Mouse (Mus musculus) regulatory T cell (primary cell): Measurements from ENCODE around the gene Ddrgk1.
"Not testable (repeated sequence)": the region's sequence is repeated elsewhere in the genome, so short reads cannot be mapped to it uniquely, and the experiment has no call there.

Experiments
- in situ Hi-C: fragments of 300-600 bp; cut with MboI, MseI; formaldehyde crosslinking; loops from one replicate; pipeline ENCODE4 v1.15.1; 2025; ENCODE audit warnings: high pct_unique_total_duplicates

Ddrgk1 gene

GRCm38 (mm10) chr2:130653303-130653702, 11.2 kb downstream of the Ddrgk1 start:
- in situ Hi-C loops: no loop called here

GRCm38 (mm10) chr2:130649028-130649427, 15.4 kb downstream of the Ddrgk1 start:
- in situ Hi-C loops: not testable (repeated sequence)

GRCm38 (mm10) chr2:130645198-130645597, 19.3 kb downstream of the Ddrgk1 start:
- in situ Hi-C loops: no loop called here

- in situ Hi-C loops: no loop called here
Measured at GRCm38 (mm10) chr2:130642684-130643369, 21.6 kb downstream of the Ddrgk1 start, which contains the start of gene Lzts3. TSS of gene Lzts3 (minus strand) at chr2:130642803.

- in situ Hi-C loops: no loop called here
Measured at GRCm38 (mm10) chr2:130642197-130642660, 22.2 kb downstream of the Ddrgk1 start.

GRCm38 (mm10) chr2:130641351-130642025, 23.0 kb downstream of the Ddrgk1 start:
- in situ Hi-C loops: no loop called here

GRCm38 (mm10) chr2:130639276-130639675, 25.2 kb downstream of the Ddrgk1 start:
- in situ Hi-C loops: no loop called here

GRCm38 (mm10) chr2:130638101-130638611, 26.3 kb downstream of the Ddrgk1 start:
- in situ Hi-C loops: no loop called here

GRCm38 (mm10) chr2:130635847-130636246, 28.6 kb downstream of the Ddrgk1 start:
- in situ Hi-C loops: no loop called here

GRCm38 (mm10) chr2:130634739-130635411, 29.6 kb downstream of the Ddrgk1 start:
- in situ Hi-C loops: no loop called here

- in situ Hi-C loops: no loop called here
Measured at GRCm38 (mm10) chr2:130634006-130634738, 30.3 kb downstream of the Ddrgk1 start.

GRCm38 (mm10) chr2:130632887-130633675, 31.4 kb downstream of the Ddrgk1 start:
- in situ Hi-C loops: no loop called here

GRCm38 (mm10) chr2:130632416-130632815, 32.0 kb downstream of the Ddrgk1 start:
- in situ Hi-C loops: no loop called here

GRCm38 (mm10) chr2:130629839-130630203, 34.6 kb downstream of the Ddrgk1 start, which contains the start of the genes Fastkd5 and Ubox5:
TSS of gene Fastkd5 (minus strand) at chr2:130630027.
TSS of gene Ubox5 (minus strand) at chr2:130630038.
- in situ Hi-C loops: no loop called here

- in situ Hi-C loops: no loop called here
Measured at GRCm38 (mm10) chr2:130629080-130629838, 35.2 kb downstream of the Ddrgk1 start.

- in situ Hi-C loops: no loop called here
Measured at GRCm38 (mm10) chr2:130628424-130628823, 36.0 kb downstream of the Ddrgk1 start.

GRCm38 (mm10) chr2:130618972-130619371, 45.5 kb downstream of the Ddrgk1 start:
- in situ Hi-C loops: no loop called here

- in situ Hi-C loops: no loop called here
Measured at GRCm38 (mm10) chr2:130613091-130613490, 51.4 kb downstream of the Ddrgk1 start.
